Mouse (Mus musculus) liver, postnatal 0 days (tissue): ENCODE results near the gene Macrod2. TPM values are rescaled to one million over a fixed set of nuclear protein-coding genes. Genes with fewer than 3 reads are reported as not detected.

Experiments used
- ATAC-seq: fragments of 200-750 bp; cut with Nextera tagmentation; 2 replicates; pipeline ENCODE4 v1.8.0; 2017; ENCODE audit warnings: mild to moderate bottlenecking, moderate library complexity
- DNase-seq: peaks from one replicate; pipeline ENCODE4 v3.0.0-alpha.2; 2016
- H3K27ac ChIP-seq: fragments of 300-500 bp; sonication (generic); 2 replicates; pipeline ENCODE4 v1.5.1; 2014; ENCODE audit warnings: antibody characterized with exemption, moderate library complexity, mild to moderate bottlenecking, low read depth
- H3K27me3 ChIP-seq: fragments of 300-500 bp; sonication (generic); 2 replicates; pipeline ENCODE4 v1.6.1; 2014; ENCODE audit warnings: low read length, control low read depth, mixed read lengths; ENCODE audit not compliant: insufficient read depth
- H3K36me3 ChIP-seq: fragments of 300-500 bp; sonication (generic); replicated peaks from 2 replicates; pipeline ENCODE4 v1.6.1; 2014; ENCODE audit warnings: mild to moderate bottlenecking, control low read depth, low read length, moderate library complexity, mixed read lengths; ENCODE audit not compliant: insufficient read depth
- H3K4me1 ChIP-seq: fragments of 300-500 bp; sonication (generic); 2 replicates; pipeline ENCODE4 v1.6.1; 2014; ENCODE audit warnings: antibody characterized with exemption, mild to moderate bottlenecking, control low read depth; ENCODE audit not compliant: insufficient read depth
- H3K4me2 ChIP-seq: fragments of 300-500 bp; sonication (generic); 2 replicates; pipeline ENCODE4 v1.6.1; 2014; ENCODE audit warnings: low read depth, mild to moderate bottlenecking, low read length, moderate library complexity, mixed read lengths
- H3K4me3 ChIP-seq: fragments of 300-500 bp; sonication (generic); 2 replicates; pipeline ENCODE4 v1.5.1; 2014; ENCODE audit warnings: low read depth, low read length
- H3K9ac ChIP-seq: fragments of 300-500 bp; sonication (generic); replicated peaks from 2 replicates; pipeline ENCODE4 v1.6.1; 2014; ENCODE audit warnings: mild to moderate bottlenecking, moderate library complexity
- H3K9me3 ChIP-seq: fragments of 300-500 bp; sonication (generic); 2 replicates; pipeline ENCODE4 v1.6.1; 2016; ENCODE audit warnings: mild to moderate bottlenecking, control low read depth, low read length, mixed read lengths
- CTCF ChIP-seq: sonication (generic); IDR thresholded peaks from 2 replicates; pipeline ENCODE4 v1.5.1; 2016; ENCODE audit warnings: antibody characterized with exemption, low read depth
- EP300 ChIP-seq: IDR thresholded peaks from 2 replicates; pipeline ENCODE4 v1.6.1; 2016; ENCODE audit warnings: antibody characterized with exemption, low read depth, mild to moderate bottlenecking
- WGBS: fragments of 180-500 bp; shearing (Covaris S2); extraction: QIAGEN DNeasy Blood & Tissue Kit; methylation state at CpG from one replicate; pipeline ENCODE4 v1.1.7; 2014; ENCODE audit not compliant: insufficient replicate concordance; 5-methylcytosine and 5-hydroxymethylcytosine counted together
- polyA plus RNA-seq: library from polyadenylated mRNA; unstranded; fragments of >200 nt; fragmentation: Nextera tagmentation; extraction: Ambion mirVana; gene quantifications from 2 replicates; pipeline ENCODE4 v1.2.1, GENCODE M21; 2015

Macrod2 gene
- polyA plus RNA-seq, 1 experiment from 2014 or later: 9.3 TPM

DNA sequence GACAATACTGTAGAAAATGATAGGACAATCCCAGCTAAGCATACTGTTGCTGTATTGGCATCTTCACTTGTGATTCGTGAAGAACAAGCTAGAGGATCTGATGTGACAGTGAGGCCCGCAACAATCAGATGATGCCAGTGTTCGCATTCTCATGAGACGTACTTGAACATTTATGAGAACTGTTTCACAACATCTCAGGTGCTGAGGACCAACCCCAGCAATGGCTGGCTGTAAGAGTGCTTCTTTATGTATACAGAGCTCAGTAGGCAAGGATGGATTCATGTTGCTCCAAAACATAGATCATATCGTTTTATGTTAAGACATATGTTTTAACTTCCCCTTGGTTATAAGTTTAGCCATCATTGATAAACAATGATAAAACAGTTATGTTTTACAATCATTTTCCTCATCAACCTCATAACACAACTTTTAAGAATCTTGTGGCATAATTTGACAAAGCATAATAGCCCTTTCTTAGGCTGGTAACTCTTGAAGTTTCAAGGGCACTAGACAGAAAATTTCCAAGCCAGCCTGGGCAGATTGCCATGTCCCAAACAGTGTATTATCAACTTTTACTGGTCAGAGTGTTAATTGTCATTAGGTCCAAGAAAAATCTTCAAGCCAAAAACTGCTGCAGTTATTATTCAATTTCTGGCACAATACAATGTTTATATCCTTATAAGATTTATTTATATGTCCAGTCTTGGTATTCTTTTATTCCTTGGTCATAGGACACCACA lies 140.9 kb downstream of the Macrod2 start:
- no peak for ATAC-seq
- no peaks in the 10 kb centered on the region for H3K36me3 ChIP-seq
- no peaks in the 10 kb centered on the region for H3K9me3 ChIP-seq
- TF ChIP-seq EP300 (no peak), CTCF (no peak)
- no peak overlapping the region for H3K4me2 ChIP-seq
- H3K27ac ChIP-seq: no peak overlapping the region
- no peaks in the 10 kb centered on the region for H3K4me1 ChIP-seq
- 80% methylated on average over 5 of the region's 5 CpGs for WGBS
- no peaks in the 10 kb centered on the region for H3K27me3 ChIP-seq
- no peak for DNase-seq
- H3K4me3 ChIP-seq: no peak overlapping the region
- no peak overlapping the region for H3K9ac ChIP-seq

DNA sequence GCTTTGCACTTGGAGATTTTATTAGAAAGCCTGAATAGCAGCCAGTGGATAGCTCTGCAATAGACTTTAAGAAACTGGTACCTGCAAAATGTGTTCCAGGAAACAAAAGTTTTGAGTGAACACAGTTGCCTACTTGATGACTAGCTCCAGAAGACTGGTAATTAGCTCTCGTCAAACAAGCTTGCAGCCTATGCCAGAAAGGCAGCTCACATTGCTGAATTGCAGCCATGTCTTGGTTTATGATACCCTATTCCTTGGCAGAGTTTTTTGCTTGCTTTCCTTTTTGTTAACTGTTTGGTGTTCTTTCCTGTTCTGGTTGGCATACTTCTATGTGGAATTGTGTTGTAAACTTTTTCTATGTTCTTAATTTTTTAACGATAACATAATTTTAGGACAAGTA lies 154.2 kb downstream of the Macrod2 start:
- Histone ChIP-seq H3K27ac (no peak overlapping the region), H3K4me3 (no peak overlapping the region), H3K4me2 (no peak overlapping the region), H3K4me1 (no peaks in the 10 kb centered on the region), H3K9ac (no peak overlapping the region), H3K27me3 (no peaks in the 10 kb centered on the region), H3K36me3 (no peaks in the 10 kb centered on the region), H3K9me3 (no peaks in the 10 kb centered on the region)
- DNase-seq: no peak
- ATAC-seq: no peak
- TF ChIP-seq CTCF: no peak
- TF ChIP-seq EP300: no peak
- WGBS: 64% methylated on average over 2 of the region's 2 CpGs

DNA sequence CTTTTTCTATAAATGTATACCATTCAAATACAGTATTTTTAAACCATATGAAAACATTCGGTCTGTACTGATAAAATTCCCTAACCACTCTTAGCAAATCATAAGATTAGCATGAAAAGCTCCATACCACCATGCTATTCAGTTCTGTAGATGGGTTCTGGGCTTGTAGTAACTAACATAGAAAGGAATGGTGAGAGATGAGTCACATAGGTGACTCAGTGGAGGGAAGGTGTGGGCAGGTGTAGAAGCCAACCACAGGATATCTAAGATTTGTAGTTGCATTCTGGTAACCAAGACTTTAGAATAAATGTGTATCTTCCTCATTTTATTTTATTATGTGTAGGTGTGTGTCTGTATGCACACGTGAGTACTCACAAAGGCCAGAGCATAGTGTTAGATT lies 166.3 kb downstream of the Macrod2 start:
- H3K36me3 ChIP-seq: no peaks in the 10 kb centered on the region
- H3K4me2 ChIP-seq: no peak overlapping the region
- H3K9me3 ChIP-seq: no peaks in the 10 kb centered on the region
- H3K4me1 ChIP-seq: no peaks in the 10 kb centered on the region
- TF ChIP-seq CTCF (no peak), EP300 (no peak)
- no peak overlapping the region for H3K9ac ChIP-seq
- no peaks in the 10 kb centered on the region for H3K27me3 ChIP-seq
- 73% methylated on average over 2 of the region's 2 CpGs for WGBS
- ATAC-seq (no peak), DNase-seq (no peak)
- no peak overlapping the region for H3K27ac ChIP-seq
- H3K4me3 ChIP-seq: no peak overlapping the region

DNA sequence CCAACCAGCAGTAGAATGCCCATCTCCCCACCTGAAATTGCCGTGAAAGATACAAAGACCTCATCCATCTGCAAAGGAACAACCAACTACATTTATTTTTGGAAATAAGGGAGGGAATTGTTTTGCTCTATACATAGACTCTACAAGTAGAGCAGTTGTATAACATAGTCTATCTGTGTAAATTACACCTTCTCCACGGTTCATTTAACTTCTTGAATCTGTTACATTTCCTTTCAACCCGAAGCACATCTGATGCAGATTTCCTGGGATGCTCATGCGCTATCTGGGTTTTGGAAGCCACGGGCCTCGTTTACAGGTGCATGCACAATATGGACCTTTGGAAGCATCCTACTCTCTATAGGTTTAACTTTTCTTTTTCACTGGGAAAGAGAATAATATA lies 175.8 kb downstream of the Macrod2 start:
- H3K4me3 ChIP-seq: no peak overlapping the region
- no peak overlapping the region for H3K4me2 ChIP-seq
- H3K9ac ChIP-seq: no peak overlapping the region
- ATAC-seq (no peak), DNase-seq (no peak)
- H3K27me3 ChIP-seq: no peaks in the 10 kb centered on the region
- WGBS: 72% methylated on average over 6 of the region's 6 CpGs
- H3K36me3 ChIP-seq: no peaks in the 10 kb centered on the region
- TF ChIP-seq EP300 (no peak), CTCF (no peak)
- no peaks in the 10 kb centered on the region for H3K9me3 ChIP-seq
- H3K27ac ChIP-seq: no peak overlapping the region
- H3K4me1 ChIP-seq: no peaks in the 10 kb centered on the region

DNA sequence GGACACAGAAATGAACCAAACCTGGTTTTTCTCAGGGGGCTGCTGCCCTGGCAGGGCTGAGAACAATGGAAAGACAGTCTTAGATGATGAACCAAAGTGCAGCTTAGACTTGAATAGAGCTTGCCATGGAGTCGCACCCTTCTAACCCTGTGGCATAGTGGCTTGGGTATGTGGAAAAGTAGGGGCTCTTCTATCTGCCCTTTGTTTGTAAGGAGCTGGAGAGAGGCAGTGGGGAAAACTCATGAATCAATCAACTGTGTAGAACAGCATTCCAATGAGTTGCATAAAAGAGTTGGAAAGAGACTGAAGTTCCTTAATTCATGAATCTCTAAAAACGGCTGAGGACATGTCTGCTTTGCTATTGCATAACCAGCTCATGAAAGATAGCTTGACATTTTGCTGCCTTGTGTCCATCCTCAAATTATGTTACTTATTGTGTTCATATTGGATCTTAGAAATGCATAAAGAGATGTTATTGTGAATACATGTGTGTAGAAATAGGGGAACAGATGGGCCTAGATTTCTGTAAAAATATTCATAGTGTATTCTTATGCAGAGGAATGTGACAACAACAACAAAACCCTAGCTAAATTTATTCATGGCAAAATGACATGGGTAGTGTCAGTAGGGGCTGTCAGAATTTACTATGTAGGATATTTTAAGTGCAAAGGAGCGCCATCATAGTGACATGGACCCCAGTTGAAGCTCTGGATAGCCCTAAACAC lies 197.6 kb downstream of the Macrod2 start:
- H3K27ac ChIP-seq: no peak overlapping the region
- DNase-seq (no peak), ATAC-seq (no peak)
- no peak overlapping the region for H3K4me2 ChIP-seq
- no peak overlapping the region for H3K4me3 ChIP-seq
- 52% methylated on average over 3 of the region's 3 CpGs for WGBS
- H3K36me3 ChIP-seq: no peaks in the 10 kb centered on the region
- no peaks in the 10 kb centered on the region for H3K27me3 ChIP-seq
- TF ChIP-seq EP300 (no peak), CTCF (no peak)
- no peak overlapping the region for H3K9ac ChIP-seq
- no peaks in the 10 kb centered on the region for H3K9me3 ChIP-seq
- no peaks in the 10 kb centered on the region for H3K4me1 ChIP-seq

DNA sequence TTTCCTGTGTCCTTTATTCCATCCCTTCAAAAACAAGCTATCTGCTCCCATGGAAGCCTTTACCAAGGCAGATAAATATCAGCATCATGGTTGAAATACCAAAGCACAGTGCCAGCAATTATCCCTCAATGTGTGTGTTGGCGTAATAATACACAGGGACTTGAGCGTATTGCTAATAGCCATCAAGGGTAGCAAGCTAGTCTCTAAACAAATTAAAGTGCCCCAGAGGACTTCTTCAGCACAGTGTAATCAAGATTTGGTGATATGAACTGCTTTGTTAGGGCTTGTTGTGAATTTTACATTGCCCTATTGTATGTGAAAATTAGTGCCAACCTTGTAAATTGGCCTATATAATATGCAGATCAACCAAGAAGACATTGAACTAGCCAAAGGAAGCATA lies 201.8 kb downstream of the Macrod2 start:
- H3K9ac ChIP-seq: no peak overlapping the region
- TF ChIP-seq CTCF (no peak), EP300 (no peak)
- H3K27me3 ChIP-seq: no peaks in the 10 kb centered on the region
- 84% methylated on average over 2 of the region's 2 CpGs for WGBS
- ATAC-seq (no peak), DNase-seq (no peak)
- no peak overlapping the region for H3K27ac ChIP-seq
- no peak overlapping the region for H3K4me2 ChIP-seq
- no peak overlapping the region for H3K4me3 ChIP-seq
- no peaks in the 10 kb centered on the region for H3K9me3 ChIP-seq
- no peaks in the 10 kb centered on the region for H3K4me1 ChIP-seq
- no peaks in the 10 kb centered on the region for H3K36me3 ChIP-seq
